Mouse (Mus musculus) heart, embryonic 14.5 days (tissue): ENCODE measurements around the gene Polr3b. TPM values are rescaled to one million over a fixed set of nuclear protein-coding genes. Genes with fewer than 3 reads are reported as not detected.

Experiments
- ATAC-seq: fragments of 200-750 bp; cut with Nextera tagmentation; 2 replicates; pipeline ENCODE4 v1.8.0; 2017; ENCODE audit warnings: low read depth, moderate TSS enrichment; ENCODE audit not compliant: insufficient number of reproducible peaks, insufficient read depth, low FRiP score
- H3K27ac ChIP-seq, 2 experiments: fragments of 200-500 bp in 1 of 2; fragments of 300-500 bp in 1 of 2; sonication (generic) in 1 of 2; replicated peaks in 1 of 2; 2 replicates each; pipeline ENCODE4 v1.5.1; 2012 to 2014; ENCODE audit warnings: low read depth in 2 of 2, low read length in 2 of 2, control low read depth in 1 of 2, mild to moderate bottlenecking in 1 of 2, mixed read lengths in 1 of 2; ENCODE audit not compliant: control insufficient read depth in 1 of 2, insufficient read depth in 1 of 2
- H3K27me3 ChIP-seq: fragments of 300-500 bp; sonication (generic); 2 replicates; pipeline ENCODE4 v1.6.1; 2014; ENCODE audit warnings: mild to moderate bottlenecking, low read length, control low read depth; ENCODE audit not compliant: control insufficient read depth, insufficient read depth
- H3K36me3 ChIP-seq: fragments of 300-500 bp; sonication (generic); 2 replicates; pipeline ENCODE4 v1.6.1; 2014; ENCODE audit warnings: mild to moderate bottlenecking, control low read depth, low read length, mixed read lengths; ENCODE audit not compliant: control insufficient read depth, insufficient read depth
- H3K4me1 ChIP-seq, 2 experiments: fragments of 200-500 bp in 1 of 2; fragments of 300-500 bp in 1 of 2; sonication (generic) in 1 of 2; 2 replicates each; pipeline ENCODE4 v1.6.1; 2012 to 2014; ENCODE audit warnings: low read length in 2 of 2, control low read depth in 1 of 2, mixed read lengths in 1 of 2; ENCODE audit not compliant: control insufficient read depth in 2 of 2, insufficient read depth in 2 of 2
- H3K4me2 ChIP-seq: fragments of 300-500 bp; sonication (generic); 2 replicates; pipeline ENCODE4 v1.6.1; 2014; ENCODE audit warnings: mild to moderate bottlenecking, low read length
- H3K4me3 ChIP-seq, 2 experiments: fragments of 200-500 bp in 1 of 2; fragments of 300-500 bp in 1 of 2; sonication (generic) in 1 of 2; 2 replicates each; pipeline ENCODE4 v1.5.1; 2012 to 2014; ENCODE audit warnings: low read length in 2 of 2, mild to moderate bottlenecking in 2 of 2, control low read depth in 1 of 2, low read depth in 1 of 2, moderate library complexity in 1 of 2; ENCODE audit not compliant: control insufficient read depth in 1 of 2, insufficient read depth in 1 of 2
- H3K9ac ChIP-seq: fragments of 300-500 bp; sonication (generic); 2 replicates; pipeline ENCODE4 v1.6.1; 2014; ENCODE audit warnings: mild to moderate bottlenecking, low read length
- H3K9me3 ChIP-seq: fragments of 300-500 bp; sonication (generic); 2 replicates; pipeline ENCODE4 v1.6.1; 2016; ENCODE audit warnings: low read length, control low read depth; ENCODE audit not compliant: control insufficient read depth
- WGBS: fragments of 180-500 bp; shearing (Covaris S2); extraction: QIAGEN DNeasy Blood & Tissue Kit; methylation state at CpG from one replicate; pipeline ENCODE4 v1.1.7; 2014; 5-methylcytosine and 5-hydroxymethylcytosine counted together
- polyA plus RNA-seq: library from polyadenylated mRNA; unstranded; fragments of >200 nt; fragmentation: Nextera tagmentation; extraction: Ambion mirVana; gene quantifications from 2 replicates; pipeline ENCODE4 v1.2.1, GENCODE M21; 2014

The Polr3b gene
- polyA plus RNA-seq, 1 experiment from 2014 or later = 12.9 TPM

DNA sequence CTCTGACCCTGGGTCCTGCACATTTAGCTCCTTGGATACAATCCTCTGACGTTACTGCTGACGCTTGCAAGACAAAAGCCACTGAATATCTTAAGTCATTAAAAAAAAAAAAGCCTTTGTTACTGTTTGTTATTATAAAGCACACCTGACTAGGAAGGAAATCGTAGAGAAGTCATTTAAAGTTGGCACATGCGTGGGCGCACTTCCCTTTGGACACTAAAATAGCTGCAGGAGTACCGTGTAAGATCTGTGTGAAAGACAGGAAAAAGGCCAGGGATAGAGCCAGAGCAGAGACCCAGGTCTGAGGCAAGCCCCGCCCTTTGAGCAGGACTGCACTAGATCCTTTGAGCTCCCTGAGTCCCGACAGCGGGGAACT, 64.0 kb downstream of the Polr3b start:
- Histone ChIP-seq H3K27ac (peak overlapping the region; percentile 92 to 94), H3K4me1 (peaks cover 21 to 32% of the 10 kb centered on the region in 2 experiments), H3K4me2 (peak overlapping the region; percentile 34), H3K4me3 (no peak overlapping the region), H3K27me3 (no peaks in the 10 kb centered on the region), H3K9ac (peak overlapping the region; percentile 6), H3K36me3 (peaks cover 5% of the 10 kb centered on the region; the same call in 1 of the 2 replicates), H3K9me3 (no peaks in the 10 kb centered on the region)
- 15% methylated on average over 9 of the region's 9 CpGs for WGBS
- 0 out of 2 replicates have a peak, but pooled peaks have one; percentile 57 for ATAC-seq

DNA sequence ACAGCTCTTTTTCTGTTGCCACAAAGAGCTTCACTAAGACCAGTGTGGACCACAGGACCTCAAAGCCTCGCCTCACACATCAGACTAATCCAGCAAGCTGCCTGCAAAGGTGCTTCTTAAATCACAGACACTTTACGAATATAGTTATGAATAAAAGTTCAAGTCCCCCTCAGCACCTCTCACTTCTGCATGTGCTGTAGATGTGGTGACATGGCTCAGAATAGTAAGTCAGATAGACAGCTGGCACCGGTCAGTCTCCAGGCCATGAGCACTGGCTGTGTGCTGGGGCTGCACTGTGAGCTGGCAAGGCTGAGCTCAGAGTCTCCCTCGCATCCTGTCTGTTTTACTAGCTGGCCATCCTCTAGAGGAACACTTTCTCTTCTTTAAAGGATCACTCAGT, 64.6 kb downstream of the Polr3b start:
- Histone ChIP-seq H3K27me3 (no peaks in the 10 kb centered on the region), H3K27ac (peak overlapping the region; percentile 92 to 94), H3K9me3 (no peaks in the 10 kb centered on the region), H3K4me1 (peaks cover 21 to 32% of the 10 kb centered on the region in 2 experiments), H3K36me3 (0 out of 2 replicates have a peak, but pooled peaks cover under 1% of the 10 kb centered on the region), H3K4me2 (peak overlapping the region; percentile 34), H3K4me3 (no peak overlapping the region), H3K9ac (peak overlapping the region; percentile 55)
- ATAC-seq = peak; percentile 91
- 17% methylated on average over 4 of the region's 4 CpGs for WGBS

DNA sequence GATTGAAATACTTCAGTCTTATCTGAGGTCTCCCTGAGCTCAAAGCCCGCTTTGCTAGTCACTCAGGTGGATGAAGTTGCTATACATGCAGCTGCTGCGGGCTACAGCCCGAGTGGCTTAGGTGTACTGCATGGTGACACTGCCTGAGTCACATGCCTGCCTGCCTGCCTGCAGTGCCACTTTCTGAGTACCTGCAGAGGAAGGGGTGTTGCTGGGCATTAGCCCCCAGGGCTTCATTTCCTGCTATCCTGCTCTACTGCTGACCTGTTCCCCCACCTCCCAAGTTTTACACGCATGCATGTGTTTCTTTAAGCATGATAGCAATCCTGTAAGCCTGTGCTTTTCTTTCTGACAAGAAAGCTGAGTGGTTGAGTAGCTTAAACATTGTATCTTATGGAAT, 65.6 kb downstream of the Polr3b start:
- H3K27me3 ChIP-seq = no peaks in the 10 kb centered on the region
- H3K27ac ChIP-seq = peak overlapping the region in 1 of 2 experiments; percentile 5; a peak in 1 of 4 replicates
- no peak overlapping the region for H3K4me3 ChIP-seq
- peaks cover 2% of the 10 kb centered on the region for H3K36me3 ChIP-seq
- peaks cover 21 to 32% of the 10 kb centered on the region in 2 experiments for H3K4me1 ChIP-seq
- 78% methylated on average over 4 of the region's 4 CpGs for WGBS
- no peak overlapping the region for H3K9ac ChIP-seq
- H3K9me3 ChIP-seq = no peaks in the 10 kb centered on the region
- H3K4me2 ChIP-seq = no peak overlapping the region
- ATAC-seq = no peak

DNA sequence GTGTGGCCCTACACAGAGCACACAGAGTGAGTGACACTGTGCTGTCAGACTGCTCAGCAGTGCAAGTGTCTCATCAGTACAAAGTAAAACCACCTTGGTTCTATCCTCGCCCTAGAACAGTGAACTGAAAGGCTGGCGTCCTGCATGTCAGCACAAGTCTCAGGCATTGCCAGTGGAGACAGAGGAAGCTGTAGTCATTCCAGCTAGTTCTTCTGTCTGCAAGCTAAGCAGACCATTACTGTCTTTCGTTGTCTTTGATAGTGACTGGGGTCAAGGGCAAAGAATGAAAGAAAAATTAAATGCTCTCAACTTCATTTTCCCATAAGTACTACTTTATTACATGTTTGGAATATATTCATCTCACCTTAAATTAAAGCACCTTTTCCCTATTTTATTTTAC, 67.8 kb downstream of the Polr3b start:
- Histone ChIP-seq H3K36me3 (peaks cover 4% of the 10 kb centered on the region), H3K9ac (no peak overlapping the region), H3K4me3 (no peak overlapping the region), H3K9me3 (no peaks in the 10 kb centered on the region), H3K4me1 (peaks cover 21 to 30% of the 10 kb centered on the region in 2 experiments), H3K4me2 (no peak overlapping the region), H3K27ac (no peak overlapping the region), H3K27me3 (no peaks in the 10 kb centered on the region)
- WGBS = 72% methylated on average over 3 of the region's 3 CpGs
- no peak for ATAC-seq

DNA sequence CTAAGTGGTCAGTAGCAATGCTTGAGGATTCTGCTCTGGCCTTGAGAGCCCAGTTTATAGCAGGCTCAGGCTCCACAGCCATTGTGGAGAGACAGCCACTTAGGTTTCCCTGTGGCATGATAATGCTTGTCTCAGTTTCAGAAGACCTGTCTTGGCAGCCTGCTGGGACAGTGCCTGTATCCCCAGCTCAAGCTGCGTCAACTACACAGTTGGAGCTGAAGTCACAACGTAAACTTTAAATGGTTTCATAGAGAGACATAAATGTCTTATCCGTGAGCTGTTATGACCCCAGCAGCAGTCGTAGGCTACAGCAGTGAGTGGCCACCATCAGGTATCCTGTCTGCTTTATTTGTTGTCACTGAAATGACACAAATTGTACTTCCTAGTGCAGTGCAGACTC, 68.7 kb downstream of the Polr3b start:
- WGBS = 81% methylated on average over 4 of the region's 4 CpGs
- no peak for ATAC-seq
- H3K9ac ChIP-seq = no peak overlapping the region

DNA sequence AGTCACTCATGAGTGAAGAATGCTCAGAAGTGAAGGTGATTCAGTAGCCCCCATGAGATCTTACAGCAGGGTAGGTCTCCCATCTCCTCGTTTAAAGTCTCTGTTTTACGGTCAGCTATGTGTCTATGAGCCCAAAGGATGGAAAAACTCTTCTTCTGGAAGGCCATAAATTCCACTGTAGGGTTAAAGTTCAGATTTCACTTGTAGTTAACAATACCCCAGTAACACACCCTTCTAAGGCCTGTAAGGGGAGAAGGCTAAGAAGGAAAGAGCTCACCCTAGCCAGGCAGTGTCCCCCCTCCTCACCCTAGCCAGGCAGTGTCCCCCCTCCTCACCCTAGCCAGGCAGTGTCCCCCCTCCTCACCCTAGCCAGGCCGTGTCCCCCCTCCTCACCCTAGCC, 69.6 kb downstream of the Polr3b start:
- peaks cover 10% of the 10 kb centered on the region for H3K36me3 ChIP-seq
- H3K27me3 ChIP-seq = no peaks in the 10 kb centered on the region
- 72% methylated on average over 3 of the region's 3 CpGs for WGBS

More for the DNA sequence above, 68.7 kb downstream of the Polr3b start:
- H3K27ac ChIP-seq = no peak overlapping the region
- no peak overlapping the region for H3K4me3 ChIP-seq
- H3K9me3 ChIP-seq = no peaks in the 10 kb centered on the region
- no peaks in the 10 kb centered on the region for H3K27me3 ChIP-seq
- peaks cover 15 to 20% of the 10 kb centered on the region in 2 experiments for H3K4me1 ChIP-seq
- H3K4me2 ChIP-seq = no peak overlapping the region
- H3K36me3 ChIP-seq = peaks cover 4% of the 10 kb centered on the region

DNA sequence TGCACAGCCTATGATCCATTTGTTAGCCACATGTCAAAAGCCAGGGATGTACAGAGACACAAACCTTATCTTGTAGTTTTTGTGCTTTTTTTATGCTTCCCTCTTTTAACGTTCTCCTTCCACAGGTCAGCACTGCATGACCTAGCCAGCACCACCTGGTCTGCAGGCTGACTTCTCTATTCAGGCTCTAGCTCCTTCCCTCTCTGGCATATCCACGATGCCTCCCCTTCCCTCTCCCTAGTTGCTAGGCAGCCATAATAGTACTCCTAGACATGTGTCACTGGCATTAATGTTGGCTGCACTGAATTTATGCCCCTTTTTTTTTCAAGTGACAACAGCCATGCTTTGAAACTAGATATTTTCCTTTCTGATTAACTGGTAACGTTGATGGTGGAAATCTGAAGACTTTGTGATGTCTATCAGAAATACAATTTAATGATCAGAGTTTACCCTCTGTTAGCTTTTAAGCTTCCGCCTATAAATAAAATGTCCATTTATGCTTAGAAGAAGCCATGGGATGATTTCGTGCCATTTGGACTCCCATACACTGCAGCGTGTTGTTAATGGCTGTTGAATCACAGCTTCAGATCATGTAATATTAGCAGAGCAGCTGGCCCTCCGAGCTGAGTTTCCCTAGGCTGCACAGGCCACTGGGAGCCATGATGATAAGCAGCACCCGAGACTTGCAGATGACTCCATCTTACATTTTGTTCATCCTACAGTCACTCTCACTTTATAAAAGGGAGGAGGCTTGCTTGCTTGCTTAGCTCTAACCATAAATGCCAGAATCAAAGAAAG, 71.9 kb downstream of the Polr3b start:
- Histone ChIP-seq H3K4me3 (no peak overlapping the region), H3K9ac (no peak overlapping the region), H3K9me3 (no peaks in the 10 kb centered on the region), H3K4me1 (no peaks in the 10 kb centered on the region), H3K4me2 (no peak overlapping the region), H3K27ac (no peak overlapping the region), H3K27me3 (no peaks in the 10 kb centered on the region), H3K36me3 (peaks cover 31% of the 10 kb centered on the region)
- 85% methylated on average over 8 of the region's 8 CpGs for WGBS
- ATAC-seq = no peak

More for the DNA sequence above, 69.6 kb downstream of the Polr3b start:
- H3K9me3 ChIP-seq = no peaks in the 10 kb centered on the region
- H3K9ac ChIP-seq = no peak overlapping the region
- H3K4me2 ChIP-seq = no peak overlapping the region
- no peak overlapping the region for H3K4me3 ChIP-seq
- ATAC-seq = no peak
- no peak overlapping the region for H3K27ac ChIP-seq
- peaks cover 6 to 12% of the 10 kb centered on the region in 2 experiments for H3K4me1 ChIP-seq
